Mouse (Mus musculus) ES-Bruce4 (cell line): ENCODE data around the gene Ccdc54. TPM values are rescaled to one million over a fixed set of nuclear protein-coding genes. Genes with fewer than 3 reads are reported as not detected.

Experiments used
- H3K27ac ChIP-seq: 2 replicates; pipeline ENCODE4 v1.5.1; 2012; ENCODE audit warnings: low read length, inconsistent platforms; ENCODE audit not compliant: insufficient read depth
- H3K27me3 ChIP-seq: 2 replicates; pipeline ENCODE4 v1.6.1; 2012; ENCODE audit warnings: mild to moderate bottlenecking, low read length, inconsistent platforms; ENCODE audit not compliant: control insufficient read depth, poor library complexity, insufficient read depth, severe bottlenecking
- H3K36me3 ChIP-seq: 2 replicates; pipeline ENCODE4 v1.6.1; 2012; ENCODE audit warnings: inconsistent platforms, mild to moderate bottlenecking, low read length, moderate library complexity; ENCODE audit not compliant: control insufficient read depth, poor library complexity, insufficient read depth, severe bottlenecking
- H3K4me1 ChIP-seq: one replicate; pipeline ENCODE4 v1.8.1; 2011; ENCODE audit warnings: low read length; ENCODE audit not compliant: control insufficient read depth, insufficient read depth
- H3K4me3 ChIP-seq: 2 replicates; pipeline ENCODE4 v1.5.1; 2011; ENCODE audit warnings: low read depth, mild to moderate bottlenecking, low read length
- H3K9ac ChIP-seq: 2 replicates; pipeline ENCODE4 v1.6.1; 2012; ENCODE audit warnings: low read depth, mild to moderate bottlenecking, inconsistent platforms; ENCODE audit not compliant: poor library complexity, severe bottlenecking
- H3K9me3 ChIP-seq: replicated peaks from 2 replicates; pipeline ENCODE4 v1.6.1; 2012; ENCODE audit warnings: mild to moderate bottlenecking, low read length, inconsistent platforms; ENCODE audit not compliant: control insufficient read depth, poor library complexity, insufficient read depth, severe bottlenecking
- CTCF ChIP-seq: IDR thresholded peaks from one replicate; pipeline ENCODE4 v1.8.1; 2011; ENCODE audit warnings: low read depth, low read length
- EP300 ChIP-seq: IDR thresholded peaks from 2 replicates; pipeline ENCODE4 v1.6.1; 2011; ENCODE audit warnings: low read depth, low read length; ENCODE audit not compliant: insufficient read depth
- POLR2A ChIP-seq: IDR thresholded peaks from one replicate; pipeline ENCODE4 v1.8.1; 2011; ENCODE audit warnings: low read length; ENCODE audit not compliant: insufficient read depth
- polyA plus RNA-seq: library from polyadenylated mRNA; stranded (reverse); fragments of >200 nt; gene quantifications from 2 replicates; pipeline ENCODE4 v1.2.4, GENCODE M21; 2011; ENCODE audit warnings: low read depth; ENCODE audit not compliant: missing spikeins, insufficient read depth, insufficient read length

Gene Ccdc54
- polyA plus RNA-seq, result not detected in 2 replicates

DNA sequence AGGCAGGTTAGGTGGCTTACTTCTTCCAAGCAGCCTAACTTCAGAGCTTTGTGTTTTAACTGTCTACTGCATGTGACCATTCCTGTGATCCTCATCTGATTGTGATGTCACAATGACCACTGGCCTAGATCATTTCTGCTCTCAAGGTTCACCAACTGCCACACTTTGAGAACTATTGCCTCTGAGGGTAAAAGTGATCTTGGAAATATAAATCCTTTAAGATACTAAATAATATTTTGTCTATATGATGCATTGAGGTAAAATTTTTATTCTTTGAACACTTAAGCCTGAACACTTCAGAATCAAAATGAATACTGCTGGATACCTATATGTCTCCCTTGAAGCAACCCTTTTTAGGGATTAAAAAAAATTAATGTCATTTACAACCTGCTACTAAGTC, at the start of gene Ccdc54:
Gene Ccdc54, minus strand, starts transcription at position 101 of the 400 bp plus-strand sequence.
- TF ChIP-seq EP300 (no peak), CTCF (no peak), POLR2A (no peak)
- Histone ChIP-seq H3K4me1 (no peaks in the 10 kb centered on the region), H3K9me3 (no peaks in the 10 kb centered on the region), H3K4me3 (no peak within 1 kb of the TSS), H3K9ac (no peak within 1 kb of the TSS), H3K36me3 (no peaks in the 10 kb centered on the region), H3K27ac (no peak within 1 kb of the TSS), H3K27me3 (no peaks in the 10 kb centered on the region)

DNA sequence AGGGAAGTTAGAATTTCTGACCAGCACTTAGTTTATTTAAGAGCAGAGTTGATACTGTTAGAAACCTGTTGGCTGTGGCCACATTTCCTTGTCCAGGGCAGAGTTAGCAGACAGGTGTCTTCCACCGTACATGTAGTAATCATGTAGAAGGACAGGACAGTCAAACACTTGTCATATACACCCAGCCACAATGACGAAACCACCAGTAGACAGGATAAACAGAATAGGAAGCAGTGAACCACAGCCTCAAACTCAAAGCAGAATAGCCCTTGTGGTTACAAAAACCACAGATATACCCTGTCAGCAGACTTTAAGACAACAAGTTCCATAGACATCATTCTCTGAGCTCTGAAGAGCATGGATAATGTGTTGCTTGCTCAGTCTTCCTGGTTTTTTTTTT, 41.6 kb upstream of the Ccdc54 start:
- no peaks in the 10 kb centered on the region for H3K4me1 ChIP-seq
- H3K27me3 ChIP-seq, result no peaks in the 10 kb centered on the region
- no peak overlapping the region for H3K9ac ChIP-seq
- H3K4me3 ChIP-seq, result no peak overlapping the region
- TF ChIP-seq EP300 (no peak), CTCF (no peak), POLR2A (no peak)
- H3K27ac ChIP-seq, result no peak overlapping the region
- no peaks in the 10 kb centered on the region for H3K9me3 ChIP-seq
- no peaks in the 10 kb centered on the region for H3K36me3 ChIP-seq

DNA sequence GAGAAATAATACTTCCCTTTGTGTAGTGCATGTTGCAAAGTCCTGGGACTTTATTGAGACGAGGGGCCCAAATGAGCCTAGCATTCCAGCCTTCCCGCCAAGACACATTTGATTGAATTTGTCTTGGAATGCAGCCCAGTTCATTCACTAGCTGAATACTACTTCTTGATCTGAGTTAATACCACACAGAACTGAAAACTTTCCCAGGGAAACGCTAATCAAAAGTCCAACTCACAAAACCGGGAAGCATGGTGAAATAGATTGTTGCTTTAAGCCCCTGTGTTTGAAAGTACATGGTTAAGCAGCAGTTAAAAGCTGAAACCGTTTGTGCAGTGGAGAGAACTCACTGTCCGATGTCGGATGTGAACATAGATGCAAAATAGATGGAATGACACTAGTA, 24.6 kb upstream of the Ccdc54 start:
- Histone ChIP-seq H3K27ac (no peak overlapping the region), H3K27me3 (no peaks in the 10 kb centered on the region), H3K36me3 (no peaks in the 10 kb centered on the region), H3K9ac (no peak overlapping the region), H3K9me3 (no peaks in the 10 kb centered on the region), H3K4me3 (no peak overlapping the region), H3K4me1 (no peaks in the 10 kb centered on the region)
- TF ChIP-seq CTCF, result no peak
- TF ChIP-seq POLR2A, result no peak
- no peak for TF ChIP-seq EP300

DNA sequence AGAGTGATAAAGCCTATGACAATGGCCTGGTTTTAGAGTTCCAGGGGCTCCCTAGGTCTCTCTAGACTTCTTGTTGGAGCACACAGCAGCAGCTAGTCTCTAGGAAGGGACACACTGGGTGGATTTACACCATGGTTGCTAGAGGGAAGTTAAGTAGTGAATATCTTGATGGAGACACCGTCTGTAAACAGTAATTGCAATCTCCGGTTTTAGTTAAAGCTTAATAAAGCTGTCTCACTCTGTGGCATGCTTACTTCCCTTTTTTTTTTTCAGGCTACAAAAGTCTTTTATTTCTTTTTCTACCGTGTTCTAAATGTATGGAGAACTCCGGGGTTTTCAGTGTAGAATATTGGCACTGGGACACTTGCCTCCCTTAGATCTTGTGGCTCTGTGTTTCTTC, 22.0 kb upstream of the Ccdc54 start:
- Histone ChIP-seq H3K4me3 (no peak overlapping the region), H3K4me1 (no peaks in the 10 kb centered on the region), H3K9me3 (no peaks in the 10 kb centered on the region), H3K27ac (no peak overlapping the region), H3K36me3 (no peaks in the 10 kb centered on the region), H3K27me3 (no peaks in the 10 kb centered on the region), H3K9ac (no peak overlapping the region)
- TF ChIP-seq EP300 (no peak), POLR2A (no peak), CTCF (no peak)

DNA sequence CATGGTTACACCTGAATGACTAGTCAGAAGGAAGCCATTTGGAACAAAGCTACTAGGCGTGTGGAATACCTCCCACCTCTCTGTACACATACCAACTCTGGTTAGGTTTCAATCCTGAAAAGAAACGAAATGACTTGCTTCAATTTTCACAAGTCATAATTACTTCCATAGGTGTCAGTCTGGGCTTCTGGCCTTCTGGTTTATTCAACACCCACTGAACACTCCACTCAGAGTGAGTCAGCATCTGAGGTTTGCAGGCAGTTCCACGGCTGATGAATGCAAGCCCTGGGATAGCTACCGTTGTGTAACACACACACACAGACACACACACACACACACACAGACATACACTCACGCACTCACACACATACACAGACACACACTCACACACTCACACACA, 19.6 kb upstream of the Ccdc54 start:
- Histone ChIP-seq H3K9me3 (no peaks in the 10 kb centered on the region), H3K9ac (no peak overlapping the region), H3K4me3 (no peak overlapping the region), H3K27me3 (no peaks in the 10 kb centered on the region), H3K4me1 (no peaks in the 10 kb centered on the region), H3K36me3 (no peaks in the 10 kb centered on the region), H3K27ac (no peak overlapping the region)
- TF ChIP-seq EP300 (no peak), CTCF (no peak), POLR2A (no peak)

DNA sequence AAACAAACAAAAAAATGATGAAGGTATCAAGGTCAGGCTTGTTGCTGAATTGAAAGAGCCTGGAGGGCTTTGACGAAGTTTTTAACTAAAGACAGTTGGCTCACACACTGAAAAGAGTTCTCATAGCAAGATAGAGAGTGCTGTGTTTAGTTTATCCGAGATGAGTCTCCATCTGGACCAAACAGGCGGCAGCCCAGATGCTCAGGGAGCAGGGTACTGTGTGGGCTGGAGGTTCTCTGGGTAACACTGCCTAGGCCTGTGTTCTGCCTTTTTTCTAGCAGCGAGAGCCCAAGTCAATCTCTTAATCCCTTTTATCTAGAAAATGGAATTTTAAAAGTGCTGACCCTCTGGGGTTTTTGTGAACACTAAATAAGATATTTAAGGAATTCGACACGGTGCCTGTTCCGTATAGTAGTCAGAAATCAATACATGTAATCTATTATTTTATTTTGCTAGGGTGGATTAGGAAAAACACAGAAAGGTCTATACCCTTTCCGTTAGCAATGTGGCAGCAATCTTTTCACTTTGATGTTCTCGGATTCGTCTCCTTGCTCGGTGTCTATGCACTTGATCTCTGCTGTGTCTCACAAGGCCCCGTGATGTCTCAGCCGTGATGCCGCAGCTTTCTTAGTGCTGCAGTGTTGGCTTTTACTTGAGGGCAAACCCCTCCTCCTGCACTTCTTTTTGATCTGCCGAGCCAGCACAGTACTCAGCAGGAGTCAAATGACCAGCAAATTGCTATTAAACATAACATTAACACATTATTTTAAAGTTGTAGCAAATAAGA, 17.0 kb upstream of the Ccdc54 start:
- H3K9ac ChIP-seq, result no peak overlapping the region
- TF ChIP-seq CTCF (no peak), EP300 (no peak), POLR2A (no peak)
- no peaks in the 10 kb centered on the region for H3K4me1 ChIP-seq
- H3K27ac ChIP-seq, result no peak overlapping the region
- H3K9me3 ChIP-seq, result no peaks in the 10 kb centered on the region
- H3K36me3 ChIP-seq, result no peaks in the 10 kb centered on the region
- no peaks in the 10 kb centered on the region for H3K27me3 ChIP-seq
- no peak overlapping the region for H3K4me3 ChIP-seq
